Mouse (Mus musculus): ENCODE data around the gene Eno2.
"Not testable (repeated sequence)": the region's sequence is repeated elsewhere in the genome, so short reads cannot be mapped to it uniquely, and the experiment has no call there.

The Eno2 gene

GRCm38 (mm10) chr6:124805341-124806321, 36.2 kb upstream of the Eno2 start:
- DNase-seq (ENCODE audit: low read depth, low spot score) = peak; percentile 99

- no peak for DNase-seq (ENCODE audit: low read depth, low spot score)
Observed at GRCm38 (mm10) chr6:124804341-124804740, 34.9 kb upstream of the Eno2 start.

GRCm38 (mm10) chr6:124803691-124804090, 34.2 kb upstream of the Eno2 start:
- not testable (repeated sequence) for DNase-seq (ENCODE audit: low read depth, low spot score)

DNA sequence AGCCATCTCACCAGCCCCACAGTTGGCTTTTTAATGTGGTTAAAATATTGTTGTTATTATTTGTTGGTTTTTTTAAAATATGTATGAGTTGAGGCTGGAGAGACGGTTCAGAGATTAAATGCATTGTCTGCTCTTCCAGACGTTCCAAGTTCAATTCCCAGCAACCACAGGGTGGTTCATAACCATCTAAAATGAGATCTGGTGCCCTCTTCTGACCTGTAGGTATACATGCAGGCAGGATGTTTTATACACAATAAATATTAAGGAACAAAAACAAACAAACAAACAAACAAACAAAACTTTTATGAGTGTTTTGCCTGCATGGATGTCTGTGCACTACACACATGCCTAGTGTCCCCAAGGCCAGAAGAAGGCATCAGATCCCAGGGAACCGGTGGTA, 33.6 kb upstream of the Eno2 start:
- DNase-seq (ENCODE audit: low read depth, low spot score) = no peak

GRCm38 (mm10) chr6:124802400-124802799, 32.9 kb upstream of the Eno2 start:
- DNase-seq (ENCODE audit: low read depth, low spot score) = not testable (repeated sequence)

DNA sequence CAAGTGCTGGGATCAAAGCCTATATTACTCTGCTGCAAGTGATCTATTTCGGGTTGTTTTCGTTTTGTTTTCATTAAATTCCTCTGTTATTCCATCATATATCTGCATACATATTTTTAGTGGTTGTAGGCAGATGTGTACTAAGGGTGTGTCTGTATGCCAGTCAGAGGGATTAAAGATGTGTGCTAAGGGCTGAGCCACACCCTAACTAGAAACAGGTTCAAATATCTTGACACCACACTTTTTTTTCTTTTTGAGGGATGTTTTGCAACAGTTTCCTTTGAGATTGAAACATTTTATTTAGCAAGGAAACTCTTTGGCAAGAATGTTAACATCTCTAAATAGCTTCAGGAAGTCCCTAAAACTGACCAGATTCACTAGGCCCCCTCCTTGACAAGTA, 26.7 kb upstream of the Eno2 start:
- DNase-seq (ENCODE audit: low read depth, low spot score) = no peak

- DNase-seq (ENCODE audit: low read depth, low spot score) = no peak
Observed at GRCm38 (mm10) chr6:124795781-124796180, 26.3 kb upstream of the Eno2 start.

GRCm38 (mm10) chr6:124791911-124792310, 22.4 kb upstream of the Eno2 start:
- no peak for DNase-seq (ENCODE audit: low read depth, low spot score)

- peak; percentile 33 for DNase-seq (ENCODE audit: low read depth, low spot score)
Observed at GRCm38 (mm10) chr6:124790121-124790520, 20.6 kb upstream of the Eno2 start.

DNA sequence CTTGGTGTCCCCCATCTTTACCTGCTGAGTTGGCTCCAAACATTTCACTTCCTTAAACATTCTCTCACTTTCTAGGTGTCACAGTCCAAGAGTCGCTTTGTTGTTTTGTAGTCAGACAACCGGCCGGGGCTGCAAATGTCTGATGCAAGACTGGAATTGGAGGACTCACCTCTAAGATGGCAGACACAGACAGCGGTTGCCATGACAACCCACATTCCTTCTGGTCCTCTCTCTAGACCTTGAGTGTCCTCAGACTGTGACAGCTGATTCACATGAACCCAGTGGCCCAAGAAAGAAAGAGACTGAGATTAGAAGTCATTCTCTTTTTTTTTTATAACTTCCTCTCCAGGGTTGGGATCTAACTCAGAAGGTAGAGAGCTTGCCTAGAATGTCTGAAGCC, 20.0 kb upstream of the Eno2 start:
- DNase-seq (ENCODE audit: low read depth, low spot score) = peak; percentile 54

- DNase-seq (ENCODE audit: low read depth, low spot score) = no peak
Observed at GRCm38 (mm10) chr6:124787722-124788121, 18.2 kb upstream of the Eno2 start.

- peak; percentile 94 for DNase-seq (ENCODE audit: low read depth, low spot score)
Observed at GRCm38 (mm10) chr6:124786756-124787420, 17.4 kb upstream of the Eno2 start.

GRCm38 (mm10) chr6:124782436-124782835, 13.0 kb upstream of the Eno2 start:
- no peak for DNase-seq (ENCODE audit: low read depth, low spot score)

DNA sequence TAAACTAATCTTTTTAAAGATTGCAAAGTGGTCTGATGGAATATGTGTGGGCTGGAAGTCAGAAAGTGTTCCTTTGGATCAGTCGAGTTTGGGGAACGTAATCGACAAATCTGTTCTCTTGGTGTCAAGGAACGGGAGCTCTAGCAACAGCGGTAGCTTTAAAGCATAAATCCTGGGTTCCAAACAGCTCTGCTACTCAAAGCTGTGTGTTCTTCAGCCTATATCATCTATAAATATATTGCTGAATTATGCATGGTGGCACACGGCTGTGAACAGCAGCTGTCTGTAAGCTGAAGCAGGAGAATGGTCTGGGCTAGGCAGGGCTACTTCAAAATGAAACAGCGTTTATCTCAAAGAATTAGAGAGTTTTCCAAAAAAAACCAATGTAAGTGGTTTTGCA, 11.4 kb upstream of the Eno2 start:
- peak; percentile 42 for DNase-seq (ENCODE audit: low read depth, low spot score)

- no peak for DNase-seq (ENCODE audit: low read depth, low spot score)
Observed at GRCm38 (mm10) chr6:124779984-124780416, 10.5 kb upstream of the Eno2 start.

- peak; percentile 60 for DNase-seq (ENCODE audit: low read depth, low spot score)
Observed at GRCm38 (mm10) chr6:124779222-124779983, 9.9 kb upstream of the Eno2 start, which contains the start of gene Lrrc23. Lrrc23 (minus strand) TSS chr6:124779727.

DNA sequence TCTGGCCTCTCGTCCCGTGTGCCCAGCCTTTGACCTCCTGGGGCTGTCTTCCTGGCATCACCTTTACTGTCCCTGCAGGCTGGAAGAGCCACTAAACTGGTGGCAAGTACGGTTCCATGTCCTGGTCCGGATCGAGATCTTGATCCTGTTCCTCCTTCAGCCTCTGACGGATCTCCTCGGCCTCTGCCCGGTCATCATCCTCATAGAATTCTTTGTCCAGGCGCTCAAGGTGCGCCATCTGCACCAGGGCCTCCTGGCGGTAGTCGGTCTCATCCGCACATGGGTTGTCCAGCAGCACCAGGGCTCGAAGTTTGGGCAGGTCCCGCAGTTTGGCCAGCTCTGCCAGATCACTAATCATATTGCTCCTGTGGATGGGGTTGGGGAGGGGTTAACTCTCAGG, 1.0 kb upstream of the Eno2 start:
- no peak for DNase-seq (ENCODE audit: low read depth, low spot score)

GRCm38 (mm10) chr6:124770013-124770412, 540 bp upstream of the Eno2 start:
- DNase-seq (ENCODE audit: low read depth, low spot score) = peak; percentile 64

GRCm38 (mm10) chr6:124768704-124769044, 799 bp downstream of the Eno2 start:
- DNase-seq (ENCODE audit: low read depth, low spot score) = no peak

DNA sequence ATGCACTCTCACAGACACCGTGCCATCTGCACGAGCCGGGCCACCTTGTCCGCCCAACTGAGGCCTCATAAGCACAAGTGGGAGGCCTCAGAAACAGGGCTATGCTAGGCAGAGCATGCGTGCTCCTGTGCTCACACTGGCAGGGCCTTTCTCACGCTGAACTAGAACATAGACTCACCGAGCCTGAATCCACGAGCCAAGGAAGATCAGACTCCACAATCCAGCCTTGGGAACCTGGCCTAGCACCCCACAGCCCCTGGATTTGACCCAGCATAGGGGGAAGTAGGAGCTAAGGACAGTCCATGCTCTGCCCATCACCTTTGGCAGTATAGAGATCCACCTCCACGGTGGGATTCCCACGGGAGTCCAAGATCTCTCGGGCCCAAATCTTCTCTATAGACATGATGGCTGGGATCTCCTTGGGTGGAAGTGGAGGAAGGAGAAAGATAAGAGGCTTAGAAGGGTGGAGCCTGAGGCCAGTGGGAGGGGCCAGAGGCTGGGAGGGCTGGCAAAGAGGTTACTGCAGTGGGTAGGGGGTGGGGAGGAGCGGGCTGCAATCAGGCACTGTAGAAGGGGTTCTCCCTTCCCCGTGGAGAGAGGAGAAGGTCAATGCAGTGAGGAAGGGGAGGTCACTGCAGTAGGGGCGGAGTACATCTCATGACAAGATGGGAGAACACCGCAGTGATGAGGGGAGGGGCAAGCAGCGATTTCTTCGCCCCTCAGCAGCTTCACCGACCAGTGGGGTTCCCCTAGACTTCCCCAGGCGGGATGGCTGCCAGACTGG, 1.4 kb downstream of the Eno2 start:
- peak; percentile 90 for DNase-seq (ENCODE audit: low read depth, low spot score)

GRCm38 (mm10) chr6:124767536-124767919, 1.9 kb downstream of the Eno2 start:
- DNase-seq (ENCODE audit: low read depth, low spot score) = no peak
